Mouse (Mus musculus) lung, postnatal 10 days (tissue): Measurements from ENCODE around the gene 1700123O20Rik.

ENCODE experiments used
- DNase-seq: peaks from one replicate; pipeline ENCODE4 v3.0.0; 2021

1700123O20Rik gene

GRCm38 (mm10) chr14:54678657-54679304 lies 7.2 kb upstream of the 1700123O20Rik start:
- DNase-seq: no peak

DNA sequence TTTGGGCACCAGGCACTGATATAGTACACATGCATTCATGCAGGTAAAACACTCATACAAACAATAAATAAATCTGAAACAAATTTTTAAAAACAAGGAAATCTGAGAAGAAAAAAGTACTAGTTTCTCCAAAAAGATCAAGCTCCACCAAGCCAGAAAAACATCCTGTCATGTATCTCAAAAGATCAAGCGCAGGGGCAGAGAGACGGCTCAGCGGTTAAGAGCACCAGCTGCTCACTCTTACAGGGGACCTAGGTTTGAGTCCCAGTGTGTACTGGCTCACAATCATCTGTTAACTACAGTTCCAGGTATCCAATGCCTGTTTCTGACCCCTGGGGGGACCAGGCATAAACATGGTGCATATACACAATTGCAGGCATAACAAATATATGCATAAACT lies 3.6 kb upstream of the 1700123O20Rik start:
- no peak for DNase-seq

DNA sequence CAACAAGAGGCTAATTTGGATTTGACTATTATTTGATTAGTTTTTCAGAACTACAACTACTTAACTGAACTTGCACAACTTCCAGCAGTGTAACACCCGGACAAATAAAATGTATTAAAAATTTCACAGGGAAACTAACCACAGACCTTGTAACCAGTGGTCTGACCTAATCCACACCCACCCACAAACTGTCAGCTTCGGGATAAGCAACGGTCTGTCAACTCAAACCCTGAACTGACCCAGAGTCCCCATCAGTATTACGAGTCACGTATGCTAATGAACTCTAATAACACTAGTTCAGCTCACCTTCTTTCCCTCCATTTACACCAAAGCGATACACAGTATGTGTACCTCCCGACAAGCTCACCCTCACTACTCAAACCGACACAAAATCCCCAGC lies 545 bp upstream of the 1700123O20Rik start:
- no peak for DNase-seq

DNA sequence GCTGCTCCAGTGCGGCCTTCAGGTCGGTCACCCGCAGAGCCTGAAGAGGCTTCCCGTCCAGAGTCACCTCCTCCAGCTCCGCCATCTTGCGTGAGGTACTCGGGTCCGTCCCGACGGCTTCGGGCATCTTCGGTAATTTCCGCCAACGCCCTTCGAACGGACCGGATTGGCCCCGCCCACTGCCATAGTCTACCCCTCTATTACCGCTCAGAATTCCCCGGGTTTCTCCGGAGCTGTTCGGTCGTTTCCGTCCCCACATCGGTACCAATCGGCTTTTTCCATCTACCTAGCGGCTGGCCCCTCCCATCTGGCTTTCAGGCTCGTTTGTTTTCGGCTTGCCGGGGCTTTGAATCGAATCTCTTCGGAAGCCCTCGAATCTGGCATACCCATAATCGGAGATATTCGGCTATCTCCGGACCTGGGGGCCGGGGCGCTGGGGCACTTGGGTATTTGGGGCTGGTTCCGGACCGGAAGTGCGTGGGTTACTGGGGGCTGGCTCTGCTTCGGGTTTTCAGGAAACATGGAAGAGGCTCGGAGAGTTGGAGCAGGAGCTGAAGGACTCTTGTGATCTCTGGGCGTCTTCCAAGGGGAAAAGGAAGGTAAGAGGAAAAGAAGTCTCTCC lies 617 bp downstream of the 1700123O20Rik start, which contains the start of gene Acin1:
TSS of gene Acin1 (minus strand) at position 410 of the 622 bp plus-strand sequence.
- DNase-seq: peak; percentile 100

- no peak for DNase-seq
These were observed 1.2 kb downstream of the 1700123O20Rik start for GRCm38 (mm10) chr14:54687251-54687650.

DNA sequence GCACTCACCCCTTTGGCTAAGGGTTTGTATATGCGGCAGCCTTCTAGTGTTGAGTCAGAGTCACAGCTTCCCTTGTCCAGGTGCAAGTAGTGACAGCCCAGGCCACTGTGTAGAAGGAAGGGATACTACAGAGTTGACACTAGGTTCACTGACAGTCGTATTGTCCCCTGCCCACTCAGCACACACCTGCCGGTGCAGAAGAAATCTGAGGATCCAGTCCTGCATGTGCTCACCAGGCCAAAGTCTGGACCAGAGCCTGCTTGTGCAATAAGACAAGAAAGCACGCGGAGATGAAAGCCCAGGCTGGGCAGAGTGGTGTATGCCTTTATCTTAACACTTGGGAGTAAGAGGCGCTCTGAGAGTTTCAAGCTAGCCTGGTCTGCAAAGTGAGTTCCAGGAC lies 9.0 kb downstream of the 1700123O20Rik start:
- no peak for DNase-seq

DNA sequence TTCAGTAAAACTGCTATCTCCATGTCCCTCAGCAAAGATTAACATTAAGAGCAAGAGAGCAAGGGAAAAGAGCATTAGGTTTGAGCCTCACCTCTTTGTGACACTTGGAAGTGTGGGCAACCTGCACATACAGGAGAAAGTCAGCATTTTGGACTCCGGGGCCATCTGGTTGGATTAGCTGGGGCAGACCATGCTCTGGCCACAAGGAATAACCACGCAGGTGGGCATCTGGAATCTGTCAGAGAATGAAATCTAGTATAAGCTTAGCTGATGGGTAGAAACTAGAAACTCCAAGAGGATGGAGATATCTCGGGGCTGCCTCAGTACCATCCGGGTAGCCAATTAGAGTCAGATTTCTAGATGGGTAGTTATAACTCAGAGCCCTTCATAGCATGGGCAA lies 10.7 kb downstream of the 1700123O20Rik start:
- DNase-seq: no peak

GRCm38 (mm10) chr14:54698733-54699132 lies 12.7 kb downstream of the 1700123O20Rik start, which contains the start of gene Gm29776:
Gene Gm29776 (minus strand): TSS chr14:54698833.
- no peak for DNase-seq

DNA sequence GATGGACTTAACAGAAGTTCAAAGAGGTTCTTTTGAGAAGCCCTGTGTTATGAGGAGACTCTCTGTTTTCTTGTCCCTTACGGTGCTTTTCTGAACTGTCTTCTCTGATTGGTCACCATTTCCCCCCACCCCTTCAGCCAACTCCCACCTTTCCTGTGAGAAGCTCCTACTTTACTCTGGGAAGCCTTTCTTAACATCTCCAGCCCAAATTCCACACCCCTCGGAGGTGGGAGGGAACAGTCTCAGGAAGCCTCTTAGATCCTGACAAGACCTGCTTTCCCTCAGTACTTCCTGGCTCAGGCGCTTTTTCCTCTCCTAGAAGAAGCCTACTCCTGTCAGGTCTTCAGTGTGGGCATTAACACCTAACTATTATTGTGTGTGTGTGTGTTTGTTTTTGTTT lies 13.6 kb downstream of the 1700123O20Rik start:
- no peak for DNase-seq

DNA sequence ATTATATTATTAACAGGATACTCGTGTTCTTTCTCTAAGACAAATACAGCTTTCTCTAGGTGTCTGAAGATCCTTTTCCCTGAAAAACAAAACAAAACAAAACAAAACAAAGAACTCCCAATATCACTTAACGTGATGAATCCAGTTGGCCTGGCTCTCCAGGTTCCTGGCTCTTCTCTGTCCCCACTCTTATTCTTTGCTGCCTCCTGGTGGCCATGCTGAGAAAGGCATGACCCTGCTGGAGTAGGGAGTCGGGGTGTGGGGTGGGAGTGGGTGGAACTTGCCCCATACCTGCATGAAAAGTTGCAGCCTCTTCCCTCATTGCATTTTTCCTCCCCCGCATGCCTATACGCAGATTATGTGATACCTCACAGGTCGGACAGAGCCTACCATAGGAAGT lies 15.3 kb downstream of the 1700123O20Rik start:
- DNase-seq: peak; percentile 92

DNA sequence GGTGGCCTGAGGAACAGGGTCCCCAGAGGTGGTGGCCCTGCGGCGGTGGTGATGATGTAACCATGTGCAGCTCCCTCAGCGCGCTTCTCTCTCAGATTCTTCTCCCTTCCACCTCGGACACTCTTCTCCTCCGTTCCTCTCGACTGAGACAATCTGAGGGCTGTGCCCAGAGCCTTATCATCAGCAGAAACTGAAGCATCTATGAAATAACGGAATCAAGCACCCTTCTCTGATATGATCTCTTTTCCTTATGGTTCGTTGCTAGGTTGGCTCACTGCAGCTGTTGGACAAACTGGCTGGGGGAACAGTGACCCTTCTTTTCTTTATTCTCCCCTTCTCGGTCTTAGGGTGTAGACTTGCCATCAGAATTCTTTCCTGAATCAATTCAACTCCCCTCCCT lies 17.2 kb downstream of the 1700123O20Rik start:
- DNase-seq: no peak

- DNase-seq: no peak
These were observed 19.8 kb downstream of the 1700123O20Rik start for GRCm38 (mm10) chr14:54705844-54706243.

GRCm38 (mm10) chr14:54706589-54707320 lies 20.7 kb downstream of the 1700123O20Rik start:
- no peak for DNase-seq

DNA sequence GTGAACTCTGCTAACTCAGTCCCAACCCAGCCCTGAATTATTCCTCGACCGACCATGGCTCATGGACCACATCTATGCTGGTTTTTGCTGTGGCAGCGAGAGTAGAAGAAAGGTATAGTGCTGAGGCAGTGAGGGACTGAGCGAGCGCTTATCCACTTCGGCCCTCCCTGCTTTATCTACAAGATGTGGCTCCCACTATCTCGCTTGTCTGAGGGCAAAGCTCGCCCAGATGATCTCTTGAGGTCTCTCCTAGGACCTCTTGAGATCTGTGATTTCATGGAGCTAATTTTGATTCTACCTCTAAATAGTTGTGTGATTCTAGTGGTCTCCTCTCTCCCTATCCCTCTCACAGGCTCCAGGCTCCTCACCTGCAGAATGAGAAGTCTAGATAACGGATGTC lies 23.0 kb downstream of the 1700123O20Rik start:
- no peak for DNase-seq

GRCm38 (mm10) chr14:54712074-54712473 lies 26.1 kb downstream of the 1700123O20Rik start, which contains the start of gene Cebpe:
Gene Cebpe (minus strand): TSS chr14:54712174.
- no peak for DNase-seq

DNA sequence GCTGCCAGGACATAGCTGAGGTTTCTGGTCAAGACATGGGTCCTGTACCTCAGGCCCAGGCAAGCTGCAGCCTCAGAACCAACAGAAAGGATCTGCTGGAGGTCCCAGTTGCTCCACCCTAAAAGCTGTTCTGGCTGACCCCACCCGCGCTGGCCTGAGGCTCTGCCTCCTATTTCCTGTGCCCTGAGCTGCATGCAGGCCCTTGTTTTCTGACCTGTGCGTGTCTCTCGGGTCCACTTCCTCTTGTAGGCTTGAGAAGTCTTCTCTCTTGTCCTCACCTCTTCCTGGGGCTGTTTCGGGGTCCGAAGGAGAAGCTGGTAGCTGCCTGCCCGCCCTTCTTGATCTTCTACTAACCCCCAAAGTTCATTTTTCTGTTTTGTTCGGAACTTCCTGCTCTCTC lies 26.8 kb downstream of the 1700123O20Rik start:
- peak; percentile 57 for DNase-seq

GRCm38 (mm10) chr14:54714121-54714520 lies 28.1 kb downstream of the 1700123O20Rik start:
- peak; percentile 76 for DNase-seq

DNA sequence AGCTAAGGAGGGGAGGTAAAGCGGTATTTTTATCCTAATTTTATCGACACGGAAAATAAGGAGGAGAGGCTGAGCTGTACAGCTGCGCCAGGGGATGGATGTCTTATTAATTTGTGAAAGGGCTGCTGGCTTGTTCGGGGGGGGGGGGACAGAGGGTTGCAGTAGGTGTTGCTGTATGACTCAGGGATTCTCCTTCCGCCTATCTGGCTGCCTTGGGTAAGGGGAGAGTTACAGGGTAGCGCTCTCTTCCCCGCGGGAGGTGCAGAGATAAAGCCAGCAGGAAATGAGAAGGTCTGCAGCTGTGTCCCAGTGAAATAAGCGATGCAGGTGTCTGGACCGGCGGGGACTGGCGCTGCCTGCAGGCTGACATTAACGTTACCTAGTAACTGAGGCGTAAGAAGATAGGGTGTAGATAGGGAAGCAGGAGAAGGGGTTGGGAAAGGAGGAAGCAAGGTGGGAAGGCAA lies 28.6 kb downstream of the 1700123O20Rik start:
- DNase-seq: no peak

DNA sequence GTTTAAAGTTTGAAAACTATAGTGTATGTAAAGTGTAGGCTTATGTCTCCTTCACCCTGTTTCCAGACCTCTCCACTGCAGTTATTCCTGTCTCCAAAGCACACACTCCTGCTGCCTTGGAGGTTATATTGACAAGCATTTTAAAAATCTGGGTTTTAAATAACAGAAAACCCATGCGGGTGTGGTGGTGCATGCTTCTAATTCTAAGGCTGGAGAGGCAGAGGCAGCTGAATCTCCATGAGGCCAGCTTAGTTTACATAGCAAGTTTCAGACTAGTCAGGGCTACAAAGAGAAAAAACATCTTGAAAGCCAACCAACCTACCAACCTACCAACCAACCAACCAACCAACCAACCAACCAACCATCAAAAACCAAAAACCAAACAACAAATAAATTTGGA lies 29.4 kb downstream of the 1700123O20Rik start:
- no peak for DNase-seq

GRCm38 (mm10) chr14:54720041-54720440 lies 34.0 kb downstream of the 1700123O20Rik start:
- no peak for DNase-seq

DNA sequence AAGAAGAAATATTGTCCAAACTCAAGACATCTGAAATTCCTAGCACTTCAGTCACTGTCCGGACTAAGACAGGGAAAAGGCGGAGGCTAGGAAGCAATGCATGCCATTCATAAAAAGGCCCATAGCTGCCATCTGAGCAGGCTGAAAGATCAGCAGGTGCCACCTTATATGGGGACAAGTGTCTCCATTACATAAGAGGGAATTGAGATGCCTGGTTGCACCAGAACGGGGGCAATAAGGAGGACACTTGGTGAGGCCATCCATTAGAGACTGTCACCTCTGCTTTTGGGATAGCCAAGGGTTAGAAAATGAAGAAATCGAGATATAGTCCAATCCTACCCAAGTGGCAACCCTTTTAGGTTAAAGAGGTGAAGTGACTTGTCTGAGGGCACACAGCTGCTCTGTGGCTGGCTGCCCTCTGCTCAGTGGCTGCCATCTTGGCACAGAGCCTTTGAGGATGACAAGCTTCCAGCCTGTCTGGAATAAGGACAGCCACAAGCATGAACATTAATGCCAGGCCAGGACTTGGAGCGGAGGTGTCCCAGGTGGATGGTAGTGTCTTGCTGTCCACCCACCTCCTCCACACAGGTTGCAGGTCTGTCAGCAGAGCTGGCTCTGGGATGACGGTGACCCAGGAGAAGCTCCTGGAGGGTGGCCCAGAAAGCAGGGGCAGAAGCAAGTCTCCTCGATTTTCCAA lies 34.8 kb downstream of the 1700123O20Rik start:
- no peak for DNase-seq

GRCm38 (mm10) chr14:54721711-54722110 lies 35.7 kb downstream of the 1700123O20Rik start:
- DNase-seq: no peak

DNA sequence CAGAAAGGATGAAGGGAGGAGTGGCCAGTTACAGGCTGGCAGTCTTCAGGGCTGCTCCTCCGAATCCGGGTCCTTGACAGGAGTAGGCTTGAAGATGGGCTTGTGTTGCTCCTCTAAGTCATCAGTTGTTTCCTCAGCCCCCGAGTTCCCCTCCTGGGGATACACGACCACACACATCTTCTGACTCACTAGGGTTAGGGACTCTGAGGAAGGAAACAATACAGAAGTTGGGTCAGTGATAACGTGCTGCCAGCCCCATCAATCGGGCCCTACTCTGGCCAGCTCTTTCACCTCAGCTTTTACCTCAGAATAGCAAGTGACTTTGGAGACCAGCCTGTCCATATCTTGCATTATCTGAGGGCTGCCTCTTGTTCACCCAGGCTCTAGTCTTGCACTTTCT lies 38.0 kb downstream of the 1700123O20Rik start:
- DNase-seq: no peak
